Mouse (Mus musculus) embryonic facial prominence, embryonic 15.5 days (tissue): ENCODE measurements around the gene Sval1. TPM values are rescaled to one million over a fixed set of nuclear protein-coding genes. Genes with fewer than 3 reads are reported as not detected.

Experiments used
- ATAC-seq: fragments of 200-750 bp; cut with Nextera tagmentation; 2 replicates; pipeline ENCODE4 v1.8.0; 2017; ENCODE audit warnings: low read depth, moderate TSS enrichment; ENCODE audit not compliant: insufficient number of reproducible peaks, low FRiP score, low TSS enrichment
- H3K27ac ChIP-seq: fragments of 300-500 bp; sonication (generic); replicated peaks from 2 replicates; pipeline ENCODE4 v1.5.1; 2015; ENCODE audit warnings: mild to moderate bottlenecking, inconsistent platforms
- H3K27me3 ChIP-seq: fragments of 300-500 bp; sonication (generic); 2 replicates; pipeline ENCODE4 v1.6.1; 2015; ENCODE audit warnings: inconsistent platforms
- H3K36me3 ChIP-seq: fragments of 300-500 bp; sonication (generic); 2 replicates; pipeline ENCODE4 v1.6.1; 2015; ENCODE audit warnings: mild to moderate bottlenecking, inconsistent platforms
- H3K4me1 ChIP-seq: fragments of 300-500 bp; sonication (generic); 2 replicates; pipeline ENCODE4 v1.6.1; 2015; ENCODE audit warnings: inconsistent platforms
- H3K4me2 ChIP-seq: fragments of 300-500 bp; sonication (generic); replicated peaks from 2 replicates; pipeline ENCODE4 v1.6.1; 2015; ENCODE audit warnings: mild to moderate bottlenecking, inconsistent platforms
- H3K4me3 ChIP-seq: fragments of 300-500 bp; sonication (generic); replicated peaks from 2 replicates; pipeline ENCODE4 v1.5.1; 2015; ENCODE audit warnings: mild to moderate bottlenecking, inconsistent platforms
- H3K9ac ChIP-seq: fragments of 300-500 bp; sonication (generic); 2 replicates; pipeline ENCODE4 v1.6.1; 2015; ENCODE audit warnings: inconsistent platforms
- H3K9me3 ChIP-seq: fragments of 300-500 bp; sonication (generic); replicated peaks from 2 replicates; pipeline ENCODE4 v1.6.1; 2016; ENCODE audit warnings: inconsistent platforms
- WGBS: fragments of 180-500 bp; shearing (Covaris S2); methylation state at CpG from one replicate; pipeline ENCODE4 v1.1.7; 2015; 5-methylcytosine and 5-hydroxymethylcytosine counted together
- polyA plus RNA-seq: library from polyadenylated mRNA; unstranded; fragments of >200 nt; fragmentation: Nextera tagmentation; extraction: Ambion mirVana; gene quantifications from 2 replicates; pipeline ENCODE4 v1.2.1, GENCODE M21; 2015

The Sval1 gene
- not detected in 2 replicates for polyA plus RNA-seq

GRCm38 (mm10) chr6:41951330-41951729 is at the start of gene Sval1:
Sval1 (plus strand) TSS chr6:41951630.
- H3K27ac ChIP-seq = no peak within 1 kb of the TSS
- H3K4me1 ChIP-seq = no peaks in the 10 kb centered on the region
- no peak within 1 kb of the TSS for H3K4me3 ChIP-seq
- no peaks in the 10 kb centered on the region for H3K36me3 ChIP-seq
- no peaks in the 10 kb centered on the region for H3K9me3 ChIP-seq
- 60% methylated on average over 1 of the region's 1 CpGs for WGBS
- no peaks in the 10 kb centered on the region for H3K27me3 ChIP-seq
- no peak for ATAC-seq
- H3K9ac ChIP-seq = no peak within 1 kb of the TSS
- no peak within 1 kb of the TSS for H3K4me2 ChIP-seq

GRCm38 (mm10) chr6:41911625-41912024 is 39.8 kb upstream of the Sval1 start:
- H3K27ac ChIP-seq = no peak overlapping the region
- H3K4me1 ChIP-seq = no peaks in the 10 kb centered on the region
- no peak overlapping the region for H3K4me3 ChIP-seq
- H3K9ac ChIP-seq = no peak overlapping the region
- no peaks in the 10 kb centered on the region for H3K36me3 ChIP-seq
- no peak overlapping the region for H3K4me2 ChIP-seq
- H3K27me3 ChIP-seq = no peaks in the 10 kb centered on the region
- 78% methylated on average over 5 of the region's 5 CpGs for WGBS
- no peaks in the 10 kb centered on the region for H3K9me3 ChIP-seq
- ATAC-seq = no peak

GRCm38 (mm10) chr6:41914883-41915282 is 36.5 kb upstream of the Sval1 start:
- Histone ChIP-seq H3K36me3 (no peaks in the 10 kb centered on the region), H3K4me1 (no peaks in the 10 kb centered on the region), H3K27me3 (no peaks in the 10 kb centered on the region), H3K9me3 (no peaks in the 10 kb centered on the region), H3K4me2 (no peak overlapping the region), H3K9ac (no peak overlapping the region), H3K27ac (no peak overlapping the region), H3K4me3 (no peak overlapping the region)
- no peak for ATAC-seq
- WGBS = 46% methylated on average over 2 of the region's 2 CpGs

- Histone ChIP-seq H3K4me3 (no peak within 1 kb of the TSS), H3K4me1 (no peaks in the 10 kb centered on the region), H3K9ac (no peak within 1 kb of the TSS), H3K4me2 (no peak within 1 kb of the TSS), H3K9me3 (no peaks in the 10 kb centered on the region), H3K27me3 (no peaks in the 10 kb centered on the region), H3K27ac (no peak within 1 kb of the TSS), H3K36me3 (no peaks in the 10 kb centered on the region)
- ATAC-seq = no peak
- WGBS = 57% methylated on average over 1 of the region's 1 CpGs
Measured at GRCm38 (mm10) chr6:41967840-41968239, 16.4 kb downstream of the Sval1 start, which contains the start of gene Sval3. Sval3 (plus strand) TSS chr6:41968140.

Other genes with a start within 250 kb of the Sval1 start
- gene Kel, start 247.3 kb upstream of the Sval1 start, polyA plus RNA-seq = 0.81 and 0.94 TPM in 2 replicates
- not detected in 2 replicates for gene Olfr459, start 176.5 kb upstream of the Sval1 start, polyA plus RNA-seq
- not detected in 2 replicates for gene Pip, start 104.1 kb upstream of the Sval1 start, polyA plus RNA-seq
- gene Sval2, start 98.6 kb upstream of the Sval1 start, polyA plus RNA-seq = not detected in 2 replicates
- not detected in 2 replicates for gene Sval3, start 16.5 kb downstream of the Sval1 start, polyA plus RNA-seq
- not detected in 2 replicates for gene Sva, start 86.8 kb downstream of the Sval1 start, polyA plus RNA-seq
- gene Tas2r139, start 189.3 kb downstream of the Sval1 start, polyA plus RNA-seq = not detected in 2 replicates